Mouse (Mus musculus): ENCODE data around the gene Grb7.

The Grb7 gene

DNA sequence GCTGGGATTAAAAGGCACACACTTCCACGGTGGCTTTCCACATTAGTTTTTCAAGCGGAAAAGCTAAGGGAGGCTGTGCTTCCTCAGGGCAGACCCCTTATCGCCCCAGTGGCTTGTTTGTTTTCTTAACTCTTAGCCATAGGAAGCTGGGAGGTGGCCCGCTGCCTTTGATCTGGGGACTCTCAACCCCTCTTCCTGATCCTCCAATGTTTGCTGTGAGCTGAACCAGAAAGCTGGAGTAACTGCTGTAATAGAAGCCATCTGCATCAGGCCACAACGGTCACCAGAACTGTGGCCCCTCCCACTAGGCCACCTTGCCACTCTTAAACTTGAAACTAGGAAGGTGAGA is at the start of gene Grb7:
Gene Grb7 (plus strand): TSS at position 182 of the 349 bp plus-strand sequence.
- DNase-seq (ENCODE audit: extremely low read depth, insufficient read length, low spot score): no peak

DNA sequence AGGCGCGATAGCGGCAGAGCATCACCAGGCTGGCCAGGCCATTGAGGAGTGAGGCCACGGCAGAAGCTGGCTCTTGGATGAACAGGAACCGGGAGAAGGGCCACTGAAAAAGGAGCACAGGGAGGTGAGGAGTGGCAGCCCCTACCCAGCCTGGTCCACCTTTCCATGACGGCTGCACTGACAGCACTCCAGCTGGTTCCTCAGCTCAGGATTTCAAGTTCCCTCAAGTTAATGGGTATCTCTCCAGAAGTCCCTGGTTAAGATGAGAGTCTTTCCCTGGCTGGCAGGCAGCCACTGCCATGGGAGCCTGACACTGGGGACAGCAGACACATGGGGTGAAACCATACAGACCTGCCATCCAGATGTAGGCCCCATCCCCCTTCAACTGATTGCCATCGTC is 48.2 kb upstream of the Grb7 start:
- DNase-seq (ENCODE audit: extremely low read depth, insufficient read length, low spot score): no peak

DNA sequence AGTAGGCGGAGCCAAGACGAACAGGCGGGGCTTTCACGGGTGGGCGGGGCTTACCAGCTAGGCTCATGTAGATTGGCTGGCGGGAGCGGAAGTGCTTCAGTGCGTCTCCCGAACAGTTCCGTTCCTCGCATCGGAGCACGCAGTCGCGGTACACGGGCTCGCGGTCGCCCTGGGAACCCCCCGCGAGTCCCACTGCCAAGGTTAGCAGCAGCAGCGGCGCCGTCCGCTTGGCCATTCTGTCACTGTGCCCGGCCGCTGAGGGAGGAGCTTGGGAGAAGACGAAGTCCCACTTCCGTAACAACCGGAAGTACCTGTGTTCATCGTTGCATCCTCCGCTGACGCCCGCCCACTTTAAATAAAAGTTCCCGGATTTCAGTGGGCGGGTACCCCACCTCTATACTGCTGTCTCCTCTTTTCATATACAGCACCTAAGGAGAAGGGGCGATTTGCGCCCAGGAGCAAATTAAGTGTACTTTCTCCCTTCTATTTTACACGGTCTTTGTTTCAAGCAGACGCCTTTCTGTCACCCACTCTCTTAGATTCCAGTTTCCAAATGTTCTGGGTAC is 46.0 kb upstream of the Grb7 start, which contains the start of gene Pgap3:
Gene Pgap3 (minus strand): TSS at position 330 of the 566 bp plus-strand sequence.
- peak; percentile 98 for DNase-seq (ENCODE audit: extremely low read depth, insufficient read length, low spot score)

DNA sequence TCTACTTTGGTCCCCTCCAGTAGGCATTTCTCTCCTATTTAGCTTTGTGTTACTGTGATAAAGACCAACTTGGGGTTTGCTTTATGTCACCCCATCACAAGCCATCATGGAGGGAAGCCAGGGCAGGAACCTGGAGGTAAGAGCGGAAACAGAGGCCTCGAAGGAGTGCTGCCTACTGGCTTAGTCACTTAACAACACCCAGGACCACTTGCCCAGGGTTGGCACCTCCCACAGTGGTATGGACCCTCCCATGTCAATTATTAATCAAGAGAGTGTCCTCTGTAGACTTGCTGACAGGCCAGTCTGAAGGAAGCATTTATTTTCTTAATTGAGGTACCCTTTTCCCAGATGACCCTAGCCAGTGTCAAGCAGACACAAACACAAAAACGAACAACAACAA is 45.4 kb upstream of the Grb7 start:
- no peak for DNase-seq (ENCODE audit: extremely low read depth, insufficient read length, low spot score)

DNA sequence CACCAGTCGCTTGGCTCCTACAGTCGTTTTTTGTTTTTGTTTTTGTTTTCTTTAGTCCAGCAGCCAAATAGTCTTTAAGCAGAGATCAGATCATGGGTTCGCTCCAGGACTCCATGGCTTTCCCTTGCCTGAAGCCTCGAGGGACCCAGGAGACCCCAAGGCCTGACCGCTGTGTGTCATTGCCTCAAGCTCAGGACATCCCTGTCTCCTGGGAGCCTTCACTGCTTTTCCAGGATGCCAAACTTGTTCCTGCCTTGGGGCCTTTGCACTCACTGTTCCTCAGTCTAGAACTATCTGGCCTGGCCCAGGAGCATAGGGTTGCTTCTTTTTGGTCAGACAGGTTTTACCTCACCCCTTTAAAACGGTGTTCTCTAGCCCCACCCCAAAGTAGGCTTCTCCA is 39.6 kb upstream of the Grb7 start:
- no peak for DNase-seq (ENCODE audit: extremely low read depth, insufficient read length, low spot score)

DNA sequence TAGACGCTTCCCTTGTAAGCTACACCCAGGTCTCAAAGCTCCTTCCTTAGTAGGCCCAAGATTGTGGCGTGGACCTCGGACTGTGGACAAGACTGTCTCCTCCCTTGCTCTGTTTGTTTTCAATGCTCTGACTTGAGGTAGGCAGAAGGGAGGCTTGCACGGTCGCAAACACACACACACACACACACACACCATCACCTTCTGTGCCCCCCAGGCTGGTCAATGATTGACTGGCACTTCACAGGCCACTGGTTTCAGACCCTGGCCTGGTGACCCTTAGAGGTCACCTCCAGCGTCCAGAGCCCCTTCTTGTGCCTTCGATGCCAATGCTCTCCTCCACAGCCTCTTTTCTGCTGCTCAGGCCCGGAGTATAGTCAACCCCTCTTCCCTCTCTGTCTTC is 37.3 kb upstream of the Grb7 start:
- DNase-seq (ENCODE audit: extremely low read depth, insufficient read length, low spot score): no peak

DNA sequence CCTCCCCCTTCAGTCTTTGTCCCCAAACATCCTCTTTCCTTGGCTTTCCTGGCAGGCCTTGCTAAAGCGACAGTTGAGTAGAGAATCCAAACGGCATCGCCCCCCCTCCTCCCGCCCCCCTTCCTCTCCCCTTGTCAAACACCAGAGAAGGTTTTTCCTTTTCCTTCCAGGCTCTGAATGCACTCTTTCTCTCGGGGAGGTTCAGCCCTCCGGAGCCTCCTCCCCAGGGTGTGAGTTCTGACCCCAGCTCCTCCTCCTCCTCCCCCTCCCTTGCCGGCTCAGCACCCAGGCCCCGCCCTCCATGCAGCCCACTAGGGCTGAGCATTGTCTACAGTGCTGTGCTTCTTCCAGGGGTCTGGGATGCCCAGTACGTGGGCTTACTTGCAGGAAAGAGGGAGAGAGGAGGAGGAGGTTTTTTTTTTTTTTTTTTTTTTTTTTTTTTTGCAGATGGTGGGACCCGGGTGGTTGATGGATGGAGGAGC is 36.8 kb upstream of the Grb7 start:
- no peak for DNase-seq (ENCODE audit: extremely low read depth, insufficient read length, low spot score)

DNA sequence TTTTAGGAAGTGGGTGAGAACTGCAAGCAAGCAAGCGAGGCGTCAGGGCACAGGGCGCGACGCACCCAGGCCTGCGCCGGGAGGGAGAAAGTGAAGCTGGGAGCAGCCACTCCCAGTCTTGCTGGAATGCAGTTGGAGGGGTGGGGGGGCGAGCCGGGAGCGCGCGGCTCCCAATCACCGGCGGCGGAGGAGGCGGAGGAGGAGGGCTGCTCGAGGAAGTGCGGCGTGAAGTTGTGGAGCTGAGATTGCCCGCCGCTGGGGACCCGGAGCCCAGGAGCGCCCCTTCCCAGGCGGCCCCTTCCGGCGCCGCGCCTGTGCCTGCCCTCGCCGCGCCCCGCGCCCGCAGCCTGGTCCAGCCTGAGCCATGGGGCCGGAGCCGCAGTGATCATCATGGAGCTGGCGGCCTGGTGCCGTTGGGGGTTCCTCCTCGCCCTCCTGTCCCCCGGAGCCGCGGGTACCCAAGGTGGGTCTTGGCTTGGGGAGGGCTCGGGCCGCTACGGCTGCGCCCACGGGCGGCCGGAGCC is 33.9 kb upstream of the Grb7 start, which contains the start of gene Erbb2:
Gene Erbb2 (plus strand): TSS at position 198 of the 524 bp plus-strand sequence.
- DNase-seq (ENCODE audit: extremely low read depth, insufficient read length, low spot score): peak; percentile 94

DNA sequence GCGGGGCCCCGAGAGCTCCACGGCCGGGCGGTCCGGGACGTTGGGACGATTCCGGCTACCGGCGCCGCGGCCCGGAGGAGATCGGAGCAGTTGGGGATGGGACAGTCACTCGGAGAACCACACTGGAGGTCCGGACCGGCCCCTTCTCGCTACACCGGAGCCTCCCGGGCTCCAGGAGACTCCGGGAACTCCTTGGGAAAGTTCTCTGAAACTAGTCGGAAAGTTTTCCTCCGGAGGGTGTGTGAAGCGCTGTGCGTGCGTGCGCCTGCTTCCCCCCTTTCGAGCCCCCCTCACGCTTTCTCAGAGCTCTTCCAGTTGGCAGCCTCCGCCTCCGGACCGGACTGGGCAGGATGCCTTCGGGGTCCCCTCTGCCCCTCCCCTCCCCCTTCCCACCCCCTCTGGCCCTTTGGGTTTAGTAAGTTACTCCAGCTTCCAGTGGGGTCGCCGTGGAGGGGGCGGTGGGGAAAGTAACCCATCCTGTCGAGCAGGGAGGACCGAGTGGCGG is 33.3 kb upstream of the Grb7 start:
- peak; percentile 61 for DNase-seq (ENCODE audit: extremely low read depth, insufficient read length, low spot score)

DNA sequence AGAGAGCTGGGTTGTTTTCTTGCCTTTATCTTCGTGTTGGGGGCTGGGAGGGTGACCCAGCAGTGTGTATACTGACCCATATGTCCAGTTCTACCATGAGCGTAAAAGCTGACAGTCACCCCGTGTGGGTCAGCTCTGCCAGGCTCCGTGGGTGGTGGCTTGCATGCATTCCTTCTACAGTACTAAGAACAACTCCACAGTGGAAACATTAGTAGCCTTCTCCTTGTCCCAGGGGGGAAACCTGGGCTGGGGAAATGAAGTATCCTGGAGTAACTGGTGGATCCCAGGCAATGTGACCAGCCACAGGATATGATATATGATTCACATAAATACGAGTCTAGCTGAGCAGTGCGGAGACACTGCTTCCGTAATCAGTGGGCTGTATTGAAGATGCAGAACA is 32.5 kb upstream of the Grb7 start:
- DNase-seq (ENCODE audit: extremely low read depth, insufficient read length, low spot score): no peak

DNA sequence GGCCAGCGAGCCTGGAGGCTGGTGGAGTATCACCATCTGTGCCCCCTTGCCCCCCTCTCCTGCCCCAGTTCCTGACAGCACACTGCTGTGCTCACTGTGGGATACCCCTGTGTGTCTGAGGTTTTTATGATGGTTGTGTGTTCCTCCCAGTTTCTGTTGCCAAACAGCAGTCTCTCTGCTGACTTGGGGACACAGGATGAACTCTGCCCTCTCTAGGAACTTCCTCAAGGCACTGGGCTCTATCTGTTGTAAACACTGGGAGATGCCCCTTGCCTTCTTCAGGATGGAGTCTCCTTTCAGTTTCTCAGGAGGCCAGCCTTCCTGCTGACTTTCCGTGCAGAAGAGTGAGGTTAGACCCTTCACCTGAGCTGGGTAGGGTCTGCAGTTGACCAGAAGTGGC is 32.0 kb upstream of the Grb7 start:
- no peak for DNase-seq (ENCODE audit: extremely low read depth, insufficient read length, low spot score)

DNA sequence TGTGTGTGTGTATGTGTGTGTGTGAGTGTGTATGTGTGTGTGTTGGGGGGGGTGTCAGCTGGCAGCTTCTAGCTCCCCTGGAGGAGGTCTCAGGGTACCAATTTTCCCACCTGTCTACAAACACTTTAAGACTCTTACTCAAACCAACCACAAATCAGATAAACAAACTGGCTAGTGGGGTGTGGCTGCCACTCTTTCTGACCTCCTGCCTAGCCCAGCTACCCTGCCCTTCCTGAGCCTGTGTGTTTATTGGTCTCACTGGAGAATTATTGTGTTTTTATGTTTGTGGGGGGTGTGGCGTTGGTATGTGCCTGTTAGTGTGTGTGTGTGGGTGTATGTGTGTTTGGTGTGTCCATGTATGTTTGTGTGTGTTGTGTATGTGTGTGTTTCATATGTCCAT is 29.1 kb upstream of the Grb7 start:
- no peak for DNase-seq (ENCODE audit: extremely low read depth, insufficient read length, low spot score)

DNA sequence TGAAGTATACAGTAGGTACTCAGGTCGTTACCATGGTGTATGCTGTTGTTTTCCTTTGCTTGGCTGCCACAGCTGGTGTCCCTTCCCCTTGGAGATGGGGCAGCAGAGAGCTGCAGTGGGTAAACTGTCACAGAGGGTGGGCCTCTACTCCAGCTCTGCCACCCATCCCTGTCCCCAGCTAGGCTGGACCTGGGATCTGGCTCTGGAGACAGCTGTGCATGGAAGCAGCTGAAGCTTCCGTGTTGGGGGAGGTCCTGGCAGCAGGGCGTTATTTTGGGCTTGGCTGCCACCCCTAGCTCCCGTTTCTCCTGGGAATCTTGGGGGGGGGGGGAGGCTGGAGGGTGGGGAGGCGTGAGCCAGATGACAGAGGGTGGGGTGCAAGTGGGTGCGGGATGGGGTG is 27.9 kb upstream of the Grb7 start:
- no peak for DNase-seq (ENCODE audit: extremely low read depth, insufficient read length, low spot score)

DNA sequence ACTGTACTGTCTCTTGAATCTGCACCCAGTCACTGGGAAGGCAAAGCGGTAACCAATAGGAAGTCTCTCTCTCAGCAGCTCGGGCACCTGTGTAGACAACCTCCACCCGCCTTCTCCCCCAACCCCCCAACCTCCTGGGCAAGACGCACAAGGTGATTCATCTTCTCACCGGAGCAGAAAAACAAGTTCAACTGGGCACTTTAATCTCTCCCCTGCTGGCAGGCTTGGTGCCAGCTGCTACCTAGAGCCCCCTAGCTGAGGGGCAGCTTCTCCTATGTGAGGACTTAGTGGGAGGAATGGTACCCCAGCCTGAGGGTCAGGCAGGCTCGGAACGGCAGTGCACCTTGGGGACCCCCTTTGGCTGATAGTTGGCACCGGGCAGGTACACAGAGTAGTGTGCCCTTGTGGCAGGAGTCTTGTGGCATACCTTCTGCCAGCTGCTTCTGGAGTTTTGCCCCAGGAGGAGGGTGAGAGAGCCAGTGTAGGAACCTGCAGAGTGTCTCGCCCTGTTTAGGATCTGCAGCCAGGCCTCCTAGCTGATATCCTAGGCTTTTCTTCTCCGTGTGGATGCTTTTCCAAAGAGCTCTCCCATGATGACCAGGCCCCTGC is 27.2 kb upstream of the Grb7 start:
- no peak for DNase-seq (ENCODE audit: extremely low read depth, insufficient read length, low spot score)

DNA sequence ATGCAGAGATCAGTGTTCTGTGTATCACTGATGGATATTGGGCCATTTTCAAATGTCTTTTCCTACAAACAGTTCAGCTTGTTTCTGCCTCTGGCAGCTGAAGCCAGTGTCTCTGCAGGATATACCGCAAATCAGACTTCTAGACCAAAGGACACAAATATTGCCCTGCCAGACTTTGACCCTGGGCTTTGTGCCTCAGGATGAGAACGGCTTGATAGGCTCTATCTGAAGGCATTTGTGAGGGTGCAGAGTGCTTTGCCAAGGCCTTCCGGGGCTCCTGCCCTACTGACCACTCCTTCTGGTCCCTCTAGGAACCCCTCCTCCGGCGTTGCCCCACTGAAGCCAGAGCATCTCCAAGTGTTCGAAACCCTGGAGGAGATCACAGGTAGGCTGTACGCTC is 19.6 kb upstream of the Grb7 start:
- DNase-seq (ENCODE audit: extremely low read depth, insufficient read length, low spot score): no peak

DNA sequence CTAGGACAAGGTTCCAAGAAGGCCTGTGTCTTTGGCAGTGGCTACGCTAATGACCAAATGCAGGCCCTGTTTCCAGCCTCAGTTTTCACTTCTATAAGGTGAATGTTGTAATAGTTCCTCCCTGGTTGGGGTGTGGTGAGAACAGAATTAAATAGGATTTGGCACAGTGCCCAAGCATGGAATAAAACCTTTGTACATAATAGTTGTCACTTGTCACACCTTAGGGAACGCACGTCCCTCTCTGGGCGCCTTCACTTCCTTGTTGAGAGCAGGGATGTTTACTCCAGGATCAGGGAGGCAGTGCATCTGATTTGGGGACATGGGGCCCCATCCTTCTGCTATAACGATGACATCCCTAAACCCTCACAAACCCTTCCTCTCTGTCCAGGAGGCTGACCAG is 17.8 kb upstream of the Grb7 start:
- DNase-seq (ENCODE audit: extremely low read depth, insufficient read length, low spot score): no peak

DNA sequence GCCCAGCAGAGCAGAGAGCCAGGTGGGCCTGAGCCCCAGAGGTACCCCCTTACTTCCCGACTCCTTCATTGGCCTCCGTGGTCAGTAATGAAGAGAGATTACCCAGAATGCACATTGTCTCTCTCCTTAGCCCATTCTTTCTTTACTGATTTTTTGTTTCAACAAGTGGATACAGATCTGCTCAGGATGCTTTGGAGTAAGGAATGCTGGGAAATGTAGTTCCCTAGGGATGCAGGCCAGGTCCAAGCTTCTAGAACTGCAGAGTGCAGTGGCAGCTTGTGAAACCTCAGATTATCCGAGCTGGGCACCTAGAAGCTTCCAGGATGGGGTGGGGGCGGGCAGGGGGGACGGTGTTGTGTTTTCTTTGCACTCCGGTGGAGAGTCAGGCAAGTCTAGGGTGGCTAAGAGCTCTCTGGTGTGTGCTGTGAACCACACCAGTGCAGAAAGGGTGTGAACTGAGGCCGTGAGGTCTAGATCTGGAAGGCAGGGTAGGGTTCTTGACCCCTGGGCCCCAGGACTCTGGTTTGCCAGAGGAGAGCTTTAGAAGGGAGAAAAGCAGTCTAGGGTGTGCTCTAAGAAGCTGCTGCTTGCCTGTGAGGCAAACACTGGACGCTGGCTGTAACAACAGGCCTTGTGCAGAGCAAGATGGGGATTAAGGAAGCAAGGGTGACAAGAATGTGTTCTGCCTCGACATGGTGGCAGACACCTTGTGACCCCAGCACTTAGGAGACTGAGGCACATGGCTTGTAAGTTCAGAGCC is 14.3 kb upstream of the Grb7 start:
- no peak for DNase-seq (ENCODE audit: extremely low read depth, insufficient read length, low spot score)

DNA sequence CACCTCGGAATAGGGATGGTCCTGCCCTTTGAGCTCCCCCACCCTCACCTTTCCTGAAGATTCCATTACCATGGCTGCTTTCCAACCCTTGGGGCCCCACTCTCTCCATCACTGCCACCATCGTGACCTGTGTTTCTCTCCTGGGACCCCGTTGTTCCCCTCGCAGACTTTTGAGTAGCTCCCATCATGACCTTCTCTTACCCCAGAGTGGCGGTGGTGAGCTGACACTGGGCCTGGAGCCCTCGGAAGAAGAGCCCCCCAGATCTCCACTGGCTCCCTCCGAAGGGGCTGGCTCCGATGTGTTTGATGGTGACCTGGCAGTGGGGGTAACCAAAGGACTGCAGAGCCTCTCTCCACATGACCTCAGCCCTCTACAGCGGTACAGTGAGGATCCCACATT is 10.5 kb upstream of the Grb7 start:
- no peak for DNase-seq (ENCODE audit: extremely low read depth, insufficient read length, low spot score)

DNA sequence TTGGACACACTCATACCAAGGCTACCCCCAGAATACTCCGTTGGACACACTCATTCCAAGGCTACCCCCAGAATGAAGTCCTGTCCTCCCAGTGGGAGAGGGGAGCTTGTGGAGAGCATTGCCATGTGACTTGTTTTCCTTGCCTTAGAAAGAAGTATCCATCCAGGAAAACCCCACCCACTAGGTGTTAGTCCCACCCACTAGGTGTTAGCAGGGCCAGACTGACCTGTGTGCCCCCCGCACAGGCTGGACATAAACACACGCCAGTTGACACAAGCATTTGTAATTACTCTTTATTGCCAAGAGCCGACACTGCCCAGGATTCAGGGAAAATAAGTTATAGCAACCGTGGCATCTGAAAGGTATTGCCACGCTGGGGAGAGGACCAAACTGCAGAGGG is 8.8 kb upstream of the Grb7 start:
- DNase-seq (ENCODE audit: extremely low read depth, insufficient read length, low spot score): no peak

DNA sequence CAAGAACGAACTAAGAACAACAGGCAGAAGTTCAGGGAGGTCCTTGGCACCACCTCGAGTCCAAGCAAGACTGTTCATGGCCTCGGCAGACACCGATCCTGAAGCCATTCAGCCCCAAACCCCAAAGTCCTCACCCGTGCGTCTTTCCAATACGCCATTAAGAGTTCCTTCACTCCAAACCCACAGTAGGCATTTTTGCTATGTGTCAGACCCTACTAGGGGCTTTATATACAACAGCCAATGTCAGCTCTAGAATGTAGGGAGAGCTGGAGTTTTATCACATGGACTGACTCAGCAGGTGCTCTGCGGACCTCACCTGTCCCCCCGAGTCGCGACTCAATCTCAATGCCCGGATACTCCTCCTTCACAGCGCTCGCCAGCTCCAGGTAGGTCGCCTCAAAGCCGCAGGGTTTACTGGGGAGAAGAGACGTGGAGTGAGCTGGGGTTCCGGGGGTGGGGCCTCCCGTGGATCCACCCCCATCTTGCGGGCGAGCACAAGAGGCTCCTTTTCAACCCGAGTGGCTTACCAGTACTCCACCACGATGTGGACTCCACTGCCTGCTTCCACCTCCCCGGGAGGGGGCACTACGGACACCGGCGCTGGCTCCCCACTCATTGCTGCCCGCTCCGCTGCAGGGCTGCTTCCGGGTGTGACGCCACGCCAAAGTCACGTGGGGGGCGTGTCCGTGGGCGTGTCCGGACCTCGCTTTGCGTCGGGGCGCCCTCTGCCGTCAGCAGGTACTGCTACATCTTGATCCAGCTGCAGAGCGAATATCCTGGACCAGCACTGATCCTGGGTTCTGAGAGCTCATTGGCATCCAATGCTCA is 7.6 kb upstream of the Grb7 start, which contains the start of gene Mien1:
Gene Mien1 (minus strand): TSS at position 661 of the 828 bp plus-strand sequence.
- peak; percentile 96 for DNase-seq (ENCODE audit: extremely low read depth, insufficient read length, low spot score)

DNA sequence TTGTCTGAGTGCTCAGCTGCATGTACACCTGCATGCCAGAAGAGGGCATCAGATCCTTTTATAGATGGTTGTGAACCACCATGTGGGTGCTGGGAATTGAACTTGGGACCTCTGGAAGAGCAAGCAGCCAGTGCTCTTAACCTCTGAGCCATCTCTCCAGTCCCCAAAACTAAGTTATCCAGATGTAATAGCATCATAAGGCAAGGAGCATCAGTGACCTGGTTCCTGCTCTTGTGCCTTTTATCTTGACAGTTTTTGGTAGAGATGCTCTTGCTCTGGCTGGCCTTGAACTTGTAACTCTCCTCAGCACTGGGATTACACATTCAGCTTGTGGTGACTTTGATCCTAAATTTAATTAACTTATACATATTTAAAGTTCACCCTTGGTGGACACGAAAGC is 2.5 kb upstream of the Grb7 start:
- DNase-seq (ENCODE audit: extremely low read depth, insufficient read length, low spot score): no peak

Data from 3134 (cell line).